Mouse (Mus musculus) B cell, adult (primary cell): ENCODE measurements around the gene Lrrc8b. TPM values are rescaled to one million over a fixed set of nuclear protein-coding genes. Genes with fewer than 3 reads are reported as not detected.

Source experiments
- total RNA-seq: library from RNA; stranded (reverse); gene quantifications from 4 replicates; pipeline ENCODE4 v1.2.4, GENCODE M21; 2023; ENCODE audit not compliant: inconsistent age

Gene Lrrc8b
- 2.9 to 4.5 TPM (median 3.7 TPM) in 4 replicates for total RNA-seq

GRCm38 (mm10) chr5:105415198-105415791 lies at the start of gene Lrrc8b:
Gene Lrrc8b (plus strand): TSS chr5:105415775.

DNA sequence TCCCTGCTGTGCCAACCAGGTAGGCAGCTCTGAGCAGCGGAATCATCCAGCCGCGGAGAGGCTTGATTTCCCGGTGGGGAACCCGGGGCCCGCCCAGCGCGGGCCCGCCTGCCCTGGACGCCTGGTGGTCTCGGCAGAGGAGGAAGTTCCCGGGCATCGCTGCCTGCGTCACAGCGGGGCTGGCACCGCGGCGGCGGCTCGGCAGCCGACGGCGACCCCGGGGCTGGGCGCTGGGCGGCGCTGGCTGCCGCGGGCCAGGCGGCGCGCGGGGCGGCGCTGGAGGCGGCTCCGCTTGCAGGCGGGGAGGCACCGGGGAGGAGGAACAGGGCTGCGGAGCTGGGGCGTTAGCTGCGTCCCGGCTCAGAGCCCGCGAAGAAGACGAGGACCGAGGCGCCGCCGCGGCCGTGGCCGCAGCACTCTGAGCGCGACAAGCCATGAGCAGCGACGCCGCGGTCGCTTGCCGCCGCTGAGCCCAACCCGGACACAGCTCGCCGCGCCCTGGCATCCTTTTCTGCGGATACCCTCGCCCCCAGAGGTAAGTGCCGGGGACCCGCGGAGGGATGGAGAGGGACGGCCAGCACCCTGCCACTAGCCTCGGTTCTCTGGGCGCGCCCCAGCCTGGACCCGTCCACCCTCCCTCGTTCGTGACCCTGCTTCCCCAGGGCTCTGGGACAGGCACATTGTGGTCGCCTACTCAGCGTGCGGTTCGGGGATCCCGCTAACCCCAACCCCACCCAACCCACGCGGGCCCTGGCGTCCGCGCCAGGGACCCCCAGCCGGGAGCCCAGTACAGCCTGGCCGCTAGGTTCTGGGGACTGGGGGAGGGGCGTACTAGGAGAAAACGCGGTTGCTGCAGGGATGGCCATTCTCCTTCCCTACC lies 103.8 kb downstream of the Lrrc8b start, which contains the start of gene Lrrc8c:
Gene Lrrc8c, plus strand, starts transcription at position 293 of the 880 bp plus-strand sequence.

Other genes starting within 250 kb of the Lrrc8b start
- gene Gbp10, start 176.2 kb upstream of the Lrrc8b start, total RNA-seq: 0.32 to 2.9 TPM (median 1.6 TPM) in 4 replicates
- 0.45 TPM in 1 of 4 replicates, not detected in the others for gene Gm43302, start 122.1 kb upstream of the Lrrc8b start, total RNA-seq
- 2.4 to 5.2 TPM (median 4.0 TPM) in 4 replicates for gene Gbp6, start 122.1 kb upstream of the Lrrc8b start, total RNA-seq
- gene Lrrc8c, start 103.6 kb downstream of the Lrrc8b start, total RNA-seq: 58.1 to 68.8 TPM (median 64.2 TPM) in 4 replicates